Mouse (Mus musculus) large intestine, adult 2 months (tissue): ENCODE measurements around the gene Slc25a54. TPM values are rescaled to one million over a fixed set of nuclear protein-coding genes. Genes with fewer than 3 reads are reported as not detected.

Source experiments
- DNase-seq: peaks from one replicate; pipeline ENCODE4 v3.0.0-alpha.2; 2012; ENCODE audit warnings: low read depth, low spot score
- WGBS: fragments of 180-500 bp; shearing (Covaris S2); methylation state at CpG from one replicate; pipeline ENCODE4 v1.1.7; 2018; 5-methylcytosine and 5-hydroxymethylcytosine counted together
- polyA plus RNA-seq: library from polyadenylated mRNA; depleted of rRNA; stranded (reverse); fragments of >200 nt; gene quantifications from 2 replicates; pipeline ENCODE4 v1.2.3, GENCODE M21; 2012; rRNA removed

Slc25a54 gene
- polyA plus RNA-seq, 1 experiment = not detected

DNA sequence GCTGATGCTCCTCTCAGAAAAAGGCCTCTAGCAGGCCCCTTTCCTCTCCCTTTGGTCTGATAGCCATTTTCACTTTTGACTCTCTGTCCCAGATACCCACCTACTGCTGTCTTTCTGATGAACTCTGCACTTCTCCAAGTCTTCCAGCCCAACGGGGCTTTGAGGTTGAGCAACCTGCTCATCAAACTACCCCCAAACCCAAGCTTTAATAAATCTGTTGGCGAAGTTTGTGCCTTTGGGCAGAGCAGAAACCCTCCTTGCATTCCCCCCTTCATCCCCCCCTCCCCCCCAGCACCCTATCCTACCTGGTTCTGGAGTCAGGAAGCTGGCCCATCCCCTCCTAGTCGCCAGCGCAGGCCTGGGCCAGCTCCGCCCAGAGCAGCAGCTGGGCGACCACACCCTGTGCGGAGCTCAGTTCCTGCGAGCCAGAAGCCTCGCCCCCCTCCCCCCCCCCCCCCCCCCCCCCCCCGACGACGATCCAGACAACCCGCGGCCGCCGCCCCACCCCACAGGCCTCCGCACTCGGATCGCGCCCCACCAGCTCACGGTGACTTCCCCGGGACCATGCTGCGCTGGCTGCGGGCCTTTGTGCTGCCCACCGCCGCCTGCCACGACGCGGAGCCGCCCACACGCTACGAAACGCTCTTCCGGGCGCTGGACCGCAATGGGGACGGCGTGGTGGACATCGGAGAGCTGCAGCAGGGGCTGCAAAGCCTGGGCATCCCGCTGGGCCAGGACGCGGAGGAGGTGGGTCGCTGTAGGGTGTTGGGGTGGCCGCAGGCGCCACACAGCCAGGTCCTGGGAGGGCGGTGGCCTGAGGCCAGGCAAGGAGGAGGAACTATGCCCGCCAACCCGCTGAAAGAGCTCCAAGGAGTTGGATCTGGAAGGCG lies 42.6 kb downstream of the Slc25a54 start, which contains the start of gene Slc25a24:
Gene Slc25a24 (plus strand): TSS at position 509 of the 890 bp plus-strand sequence.
- WGBS = under 1% methylated on average over 44 of the region's 49 CpGs
- DNase-seq = no peak

DNA sequence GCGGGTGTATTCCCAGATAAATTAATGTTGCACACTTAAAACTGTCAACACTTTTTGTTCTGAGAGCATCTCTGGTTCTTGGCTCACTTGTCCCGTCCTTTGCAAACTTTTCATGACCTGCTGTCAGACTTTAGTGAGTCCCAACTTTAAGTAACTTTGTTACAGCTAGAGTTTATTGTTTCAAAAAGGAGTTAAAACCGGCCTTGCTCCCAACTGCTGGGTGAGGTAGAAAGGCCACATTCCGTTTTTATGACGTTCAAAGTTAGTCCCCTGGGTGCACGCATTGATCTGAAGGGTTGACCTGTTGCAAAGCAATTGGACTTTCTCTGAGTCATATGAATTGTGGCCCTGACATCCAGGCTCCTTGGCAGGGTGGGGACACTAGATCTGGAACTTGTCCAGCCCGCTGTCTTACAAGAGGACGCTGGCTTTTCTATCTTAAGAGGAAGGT lies 43.3 kb downstream of the Slc25a54 start:
- DNase-seq = peak; percentile 95
- WGBS = 4% methylated on average over 8 of the region's 8 CpGs

DNA sequence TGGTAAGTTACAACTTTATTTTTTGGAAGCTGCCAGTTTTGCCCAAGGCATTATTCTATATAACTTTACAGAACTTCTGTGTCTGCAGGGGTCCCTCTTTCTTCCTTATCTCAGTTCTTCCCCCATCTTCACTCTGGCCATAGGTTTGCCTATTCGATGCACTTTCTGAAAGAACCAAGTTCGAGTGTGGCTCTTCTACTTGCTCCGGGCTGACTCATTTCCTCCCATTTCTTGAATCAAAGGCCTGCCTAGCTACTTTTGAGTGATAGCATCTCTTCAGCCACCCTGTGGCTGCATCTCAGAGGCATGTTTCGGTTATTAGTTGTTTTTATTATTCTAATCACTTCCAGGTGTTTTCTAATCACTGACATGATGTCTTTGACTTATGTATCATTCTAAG lies 43.8 kb downstream of the Slc25a54 start:
- DNase-seq = no peak
- 18% methylated on average over 4 of the region's 4 CpGs for WGBS

DNA sequence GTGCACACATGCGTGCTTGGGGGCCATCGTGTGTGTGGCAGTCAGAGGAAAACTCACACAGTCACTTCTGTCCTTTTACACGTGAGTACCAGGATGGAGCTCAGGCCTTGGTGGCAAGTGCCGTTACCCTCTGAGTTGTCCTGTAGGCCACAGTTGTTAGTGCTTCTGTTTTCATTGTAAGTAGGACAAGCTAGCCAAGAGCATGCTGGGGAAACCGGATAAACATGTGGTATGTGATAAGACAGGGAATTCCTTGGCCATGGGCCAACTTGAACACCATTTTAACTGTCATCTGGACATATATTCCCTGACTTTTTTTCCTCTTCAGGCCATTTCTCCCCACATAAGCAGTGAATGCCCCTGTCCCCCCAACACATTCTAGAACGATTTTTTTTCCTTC lies 45.3 kb downstream of the Slc25a54 start:
- DNase-seq = no peak
- 62% methylated on average over 6 of the region's 6 CpGs for WGBS

DNA sequence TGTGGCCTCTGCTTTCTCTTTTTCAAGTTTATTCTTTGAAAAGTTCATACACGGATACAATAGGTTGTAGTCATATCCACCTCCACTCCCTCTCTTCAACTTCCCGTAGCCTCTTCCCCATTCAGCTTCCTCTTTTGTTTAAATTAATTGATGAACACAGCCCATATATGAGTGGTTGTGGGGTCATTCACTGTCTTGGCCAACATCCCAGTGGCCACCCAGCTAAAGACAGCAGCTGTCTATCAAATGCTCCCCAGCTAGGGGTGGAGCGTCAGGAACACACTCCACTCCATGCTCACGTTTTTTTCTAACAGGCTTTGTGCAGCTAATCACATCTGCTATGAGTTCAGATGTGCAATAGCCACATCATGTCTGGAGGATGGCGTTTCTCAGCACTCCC lies 49.5 kb downstream of the Slc25a54 start:
- 59% methylated on average over 5 of the region's 5 CpGs for WGBS
- no peak for DNase-seq

DNA sequence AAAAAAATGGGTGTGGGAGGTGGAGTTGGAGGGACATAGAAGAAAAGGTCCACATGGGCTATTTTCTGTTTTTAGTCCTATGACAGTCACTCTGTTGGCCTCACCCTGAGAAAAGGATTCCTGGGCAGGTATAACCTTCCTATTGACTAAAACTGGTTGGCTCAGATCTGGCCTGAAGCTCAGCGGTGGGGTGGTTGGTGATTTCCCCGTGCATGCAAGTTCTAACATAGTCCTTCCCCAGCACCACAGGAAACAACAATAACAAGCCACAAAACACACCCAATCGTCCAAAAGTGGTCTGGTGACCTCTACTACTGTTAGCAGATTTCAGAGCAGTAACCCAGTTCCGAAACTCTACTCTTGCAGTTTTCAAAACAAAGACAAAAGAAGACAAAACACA lies 52.7 kb downstream of the Slc25a54 start:
- DNase-seq = no peak
- WGBS = 84% methylated on average over 4 of the region's 4 CpGs

DNA sequence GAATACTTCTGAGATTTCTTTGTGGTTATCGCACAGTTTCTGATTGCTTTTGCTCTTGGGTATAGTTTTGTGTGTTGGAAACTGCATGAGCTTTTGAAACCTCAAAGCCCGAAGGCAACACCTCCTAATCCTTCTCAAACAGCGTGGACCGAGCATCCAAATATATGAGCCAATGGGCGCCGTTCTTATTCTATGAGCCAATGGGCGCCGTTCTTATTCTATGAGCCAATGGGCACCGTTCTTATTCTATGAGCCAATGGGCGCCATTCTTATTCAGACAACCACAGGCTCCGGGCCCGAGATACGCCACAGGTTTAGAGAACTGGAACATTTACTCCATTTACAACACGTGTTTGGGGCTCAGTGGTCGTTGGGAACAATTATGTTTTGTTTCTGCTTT lies 53.8 kb downstream of the Slc25a54 start:
- 96% methylated on average over 15 of the region's 15 CpGs for WGBS
- no peak for DNase-seq

DNA sequence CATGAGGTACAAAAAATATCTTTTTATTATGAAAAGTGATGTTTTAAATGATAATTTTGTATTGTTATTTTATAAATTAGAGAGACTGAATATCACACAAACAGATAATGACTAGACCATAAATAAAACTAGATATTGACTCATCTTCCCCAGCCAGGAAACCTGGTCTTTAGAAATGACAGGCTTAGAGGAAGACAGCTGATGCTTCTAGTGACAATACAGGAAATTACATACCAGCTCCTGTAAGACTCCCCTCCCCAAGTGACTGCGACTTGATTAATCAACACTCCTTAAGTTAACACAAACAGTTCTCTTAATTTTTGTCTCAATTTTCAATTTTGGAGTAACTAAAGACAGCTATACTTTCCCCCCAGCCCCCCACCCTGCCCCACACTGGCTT lies 55.1 kb downstream of the Slc25a54 start:
- no peak for DNase-seq
- WGBS = 84% methylated on average over 1 of the region's 1 CpGs

DNA sequence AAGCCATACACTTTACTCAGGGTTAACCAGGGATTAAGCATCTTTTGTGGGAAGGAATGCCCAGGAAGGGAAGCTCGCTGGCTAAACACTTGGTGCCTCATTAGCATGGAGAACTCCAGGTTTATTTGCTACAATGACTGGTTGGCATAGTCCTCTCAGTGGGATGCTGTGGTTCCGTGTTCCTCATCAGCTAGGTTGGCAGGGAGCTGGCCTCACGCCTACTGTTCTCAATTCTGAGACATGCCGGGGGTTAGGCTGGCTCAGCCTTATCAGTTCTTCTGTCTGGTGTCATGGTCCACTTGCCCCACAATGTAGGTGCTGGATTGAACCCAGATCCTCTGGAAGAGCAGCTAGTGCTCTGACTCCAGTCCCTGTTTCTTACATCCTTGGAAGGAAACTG lies 72.3 kb downstream of the Slc25a54 start:
- 87% methylated on average over 4 of the region's 4 CpGs for WGBS
- DNase-seq = no peak

DNA sequence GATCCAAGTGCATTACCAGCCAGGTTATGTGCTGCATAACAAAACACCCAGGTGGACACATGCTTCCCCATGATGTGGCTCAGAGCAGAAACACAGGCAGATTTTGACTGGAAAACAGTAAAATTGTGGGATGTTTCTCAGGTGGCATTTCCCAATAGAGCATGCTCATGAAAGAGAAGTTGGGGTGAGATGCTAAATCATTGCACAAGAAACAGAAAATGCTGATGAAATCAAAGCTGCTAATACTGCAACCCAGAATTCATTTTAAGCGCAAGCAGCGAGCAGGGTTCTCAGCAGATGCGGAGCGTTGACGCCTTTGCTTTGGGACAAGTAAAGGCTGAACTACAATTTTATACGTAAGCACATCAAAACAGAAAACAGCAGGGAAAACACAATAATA lies 73.1 kb downstream of the Slc25a54 start:
- no peak for DNase-seq
- WGBS = 97% methylated on average over 6 of the region's 6 CpGs

DNA sequence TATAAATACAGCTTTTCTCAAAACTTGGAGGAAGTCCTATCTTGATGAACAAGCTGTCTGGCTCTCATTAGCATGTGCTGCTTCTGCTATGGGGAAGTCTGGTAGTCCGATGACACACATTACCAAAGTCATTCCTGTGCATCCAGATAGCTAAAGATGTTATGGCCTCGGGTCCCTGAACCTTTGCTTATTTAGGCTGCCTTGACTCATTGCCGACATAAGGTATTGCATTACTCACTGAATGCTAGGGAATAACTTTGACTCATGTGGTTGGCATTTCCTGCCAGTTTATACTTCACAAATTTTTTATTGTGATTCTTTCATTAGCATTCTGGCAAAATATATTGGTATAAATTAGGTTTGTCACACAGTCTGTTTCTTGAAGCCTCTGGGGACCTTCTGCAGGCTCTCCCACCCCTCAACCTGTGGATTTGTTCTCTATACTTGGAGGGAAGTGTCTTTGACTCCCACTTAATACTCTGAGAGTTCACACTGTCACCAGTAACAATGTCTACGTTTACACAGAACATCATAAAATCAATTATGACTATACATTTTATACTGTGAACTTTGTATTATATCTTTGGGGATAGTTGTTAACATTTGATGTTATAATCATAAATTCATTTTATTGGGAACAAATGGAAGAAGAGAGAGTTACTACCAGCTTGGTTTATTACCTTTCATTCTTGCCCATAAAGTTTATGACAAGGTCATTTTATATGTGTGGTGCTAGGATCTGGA lies 75.8 kb downstream of the Slc25a54 start:
- WGBS = 12% methylated on average over 4 of the region's 4 CpGs
- peak; percentile 73 for DNase-seq

DNA sequence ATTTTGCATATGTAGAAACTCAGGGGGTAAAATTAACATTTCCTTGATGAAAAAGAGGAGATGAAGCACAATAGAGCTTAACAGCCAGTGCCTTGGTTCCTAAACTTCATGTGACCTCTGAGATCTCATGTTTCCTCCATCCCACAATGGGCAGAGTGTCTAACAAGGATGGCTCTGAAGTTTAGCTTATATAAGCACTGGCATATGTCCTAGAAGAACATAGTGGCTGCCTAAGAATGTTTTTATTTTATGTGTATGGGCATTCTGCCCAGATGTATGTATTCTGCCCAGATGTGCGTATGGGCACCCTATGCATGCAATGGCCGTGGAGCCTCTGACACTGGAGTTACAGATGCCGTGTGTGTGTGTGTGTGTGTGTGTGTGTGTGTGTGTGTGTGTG lies 77.2 kb downstream of the Slc25a54 start:
- DNase-seq = no peak
- 44% methylated on average over 3 of the region's 3 CpGs for WGBS

DNA sequence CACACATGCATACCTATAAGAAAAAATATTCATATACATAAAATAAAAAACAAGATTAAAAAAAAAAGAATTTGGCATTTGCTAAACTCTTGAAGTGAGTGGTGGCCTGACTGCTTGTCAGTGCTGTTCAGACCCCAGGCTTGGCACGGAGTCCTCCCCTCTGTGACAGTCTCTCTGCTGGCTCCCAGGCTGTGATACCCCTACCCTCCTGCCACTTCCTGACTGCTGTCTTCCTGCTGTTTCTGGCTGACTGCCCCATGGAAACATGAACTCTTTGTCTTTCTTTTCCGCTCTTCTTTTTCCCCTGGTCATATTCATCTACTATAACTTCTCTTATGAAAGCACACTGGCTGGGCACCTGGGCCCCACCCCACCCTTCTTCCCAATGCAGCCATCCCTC lies 83.8 kb downstream of the Slc25a54 start:
- DNase-seq = no peak

DNA sequence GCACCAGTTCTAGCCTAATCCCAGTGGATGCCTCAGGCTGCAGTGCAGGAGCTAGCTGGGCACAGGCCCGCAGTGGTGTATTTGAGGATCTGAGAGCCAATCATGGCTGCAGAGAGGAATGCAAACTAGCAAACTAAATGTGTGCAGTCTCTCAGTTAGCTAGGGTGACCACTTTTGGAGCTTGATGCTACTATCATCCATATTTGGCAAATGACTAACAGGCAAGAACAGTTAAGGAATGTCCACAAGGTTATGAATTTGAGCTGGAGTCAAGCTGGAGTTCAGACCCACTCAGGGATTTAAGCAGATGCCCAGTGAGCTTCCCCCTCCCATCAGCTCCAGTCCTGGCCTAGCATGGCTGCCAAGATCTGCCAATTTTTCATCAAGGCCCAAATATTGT lies 84.4 kb downstream of the Slc25a54 start:
- no peak for DNase-seq
- WGBS = 84% methylated on average over 1 of the region's 1 CpGs

More for the DNA sequence above, 83.8 kb downstream of the Slc25a54 start:
- 95% methylated on average over 2 of the region's 2 CpGs for WGBS

DNA sequence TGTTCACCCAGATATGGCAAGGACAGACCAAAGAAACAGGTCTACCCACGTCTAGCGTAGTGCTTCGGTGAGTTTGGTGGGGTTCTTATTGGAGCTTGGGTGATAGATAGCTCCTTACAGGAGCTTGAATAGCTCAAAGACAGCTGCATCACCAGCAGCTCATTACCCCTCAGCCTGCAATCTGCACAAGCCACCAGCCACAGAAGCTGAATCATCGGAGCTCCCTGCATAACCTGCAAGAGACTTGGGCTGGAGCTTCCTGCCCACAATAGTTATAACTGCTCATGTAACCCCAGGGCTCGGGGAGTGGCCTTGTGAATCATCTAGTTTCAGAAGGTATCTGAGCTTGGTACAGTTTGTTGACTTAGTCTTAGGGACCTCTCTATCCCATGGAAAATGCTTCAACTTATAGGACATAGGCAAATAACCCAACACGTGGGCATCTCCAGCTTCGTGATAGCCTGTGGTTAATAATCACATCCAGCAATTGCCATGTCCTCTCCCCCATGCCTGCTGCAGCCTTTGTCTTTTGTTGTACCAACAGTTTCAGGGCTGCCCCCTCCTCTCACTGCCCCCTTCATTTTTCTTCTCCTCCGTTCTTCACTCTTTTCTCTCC lies 85.1 kb downstream of the Slc25a54 start:
- no peak for DNase-seq
- WGBS = 81% methylated on average over 8 of the region's 8 CpGs

Other genes with a start within 250 kb of the Slc25a54 start
- gene Stxbp3, start 239.9 kb upstream of the Slc25a54 start, polyA plus RNA-seq = 12.2 and 16.9 TPM in 2 replicates
- 0.11 and 0.16 TPM in 2 replicates for gene Fndc7, start 190.5 kb upstream of the Slc25a54 start, polyA plus RNA-seq
- gene Prpf38b, start 168.7 kb upstream of the Slc25a54 start, polyA plus RNA-seq = 17.5 and 42.2 TPM in 2 replicates
- not detected in 2 replicates for gene Henmt1, start 140.6 kb upstream of the Slc25a54 start, polyA plus RNA-seq
- not detected in 2 replicates for gene Gm9857, start 140.0 kb upstream of the Slc25a54 start, polyA plus RNA-seq
- 7.2 and 8.5 TPM in 2 replicates for gene Fam102b, start 52.9 kb upstream of the Slc25a54 start, polyA plus RNA-seq
- gene Slc25a24, start 42.7 kb downstream of the Slc25a54 start, polyA plus RNA-seq = 32.6 and 55.8 TPM in 2 replicates